Mouse (Mus musculus) ES-Bruce4 (cell line): ENCODE measurements at regions not wholly inside any gene's neighbourhood (a gene's known extent, or its start where the extent isn't known, plus 50 kb on each side); places are given as distances from the start of the nearest gene placed in this dataset.

Experiments used
- H3K27ac ChIP-seq: 2 replicates; pipeline ENCODE4 v1.5.1; 2012; ENCODE audit warnings: low read length, inconsistent platforms; ENCODE audit not compliant: insufficient read depth
- H3K27me3 ChIP-seq: 2 replicates; pipeline ENCODE4 v1.6.1; 2012; ENCODE audit warnings: mild to moderate bottlenecking, low read length, inconsistent platforms; ENCODE audit not compliant: control insufficient read depth, poor library complexity, insufficient read depth, severe bottlenecking
- H3K36me3 ChIP-seq: 2 replicates; pipeline ENCODE4 v1.6.1; 2012; ENCODE audit warnings: inconsistent platforms, mild to moderate bottlenecking, low read length, moderate library complexity; ENCODE audit not compliant: control insufficient read depth, poor library complexity, insufficient read depth, severe bottlenecking
- H3K4me1 ChIP-seq: one replicate; pipeline ENCODE4 v1.8.1; 2011; ENCODE audit warnings: low read length; ENCODE audit not compliant: control insufficient read depth, insufficient read depth
- H3K4me3 ChIP-seq: 2 replicates; pipeline ENCODE4 v1.5.1; 2011; ENCODE audit warnings: low read depth, mild to moderate bottlenecking, low read length
- H3K9ac ChIP-seq: 2 replicates; pipeline ENCODE4 v1.6.1; 2012; ENCODE audit warnings: low read depth, mild to moderate bottlenecking, inconsistent platforms; ENCODE audit not compliant: poor library complexity, severe bottlenecking
- H3K9me3 ChIP-seq: replicated peaks from 2 replicates; pipeline ENCODE4 v1.6.1; 2012; ENCODE audit warnings: mild to moderate bottlenecking, low read length, inconsistent platforms; ENCODE audit not compliant: control insufficient read depth, poor library complexity, insufficient read depth, severe bottlenecking
- CTCF ChIP-seq: IDR thresholded peaks from one replicate; pipeline ENCODE4 v1.8.1; 2011; ENCODE audit warnings: low read depth, low read length
- EP300 ChIP-seq: IDR thresholded peaks from 2 replicates; pipeline ENCODE4 v1.6.1; 2011; ENCODE audit warnings: low read depth, low read length; ENCODE audit not compliant: insufficient read depth
- POLR2A ChIP-seq: IDR thresholded peaks from one replicate; pipeline ENCODE4 v1.8.1; 2011; ENCODE audit warnings: low read length; ENCODE audit not compliant: insufficient read depth

- Histone ChIP-seq H3K4me1 (no peaks in the 10 kb centered on the region), H3K9ac (no peak overlapping the region), H3K9me3 (no peaks in the 10 kb centered on the region), H3K4me3 (no peak overlapping the region), H3K36me3 (no peaks in the 10 kb centered on the region), H3K27me3 (no peaks in the 10 kb centered on the region), H3K27ac (no peak overlapping the region)
- no peak for TF ChIP-seq EP300
- TF ChIP-seq CTCF, result no peak
- TF ChIP-seq POLR2A, result no peak
Measured at GRCm38 (mm10) chr9:9548657-9549056, 309.8 kb upstream of the Arhgap42 start.

DNA sequence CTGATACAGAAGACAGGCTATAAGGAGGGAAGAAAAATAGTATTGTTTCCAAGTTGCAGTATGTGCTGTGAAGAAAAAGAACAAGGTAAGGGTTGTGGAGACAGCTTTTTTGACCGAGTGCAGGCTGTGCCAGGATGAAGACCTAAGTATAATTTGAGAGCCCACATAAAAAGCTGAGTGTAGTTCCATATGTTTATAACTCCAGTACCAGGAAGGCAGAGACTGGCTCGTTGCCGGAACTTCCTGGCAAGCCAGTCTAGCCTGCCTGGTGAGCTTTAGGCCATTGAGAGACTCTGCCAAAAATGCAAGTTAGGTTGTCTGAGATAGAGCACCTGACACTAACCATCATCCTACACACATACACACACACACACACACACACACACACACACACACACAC, 308.7 kb upstream of the Arhgap42 start:
- TF ChIP-seq EP300 (no peak), POLR2A (no peak), CTCF (no peak)
- H3K4me1 ChIP-seq, result no peaks in the 10 kb centered on the region
- no peak overlapping the region for H3K4me3 ChIP-seq
- H3K27ac ChIP-seq, result no peak overlapping the region
- no peak overlapping the region for H3K9ac ChIP-seq
- no peaks in the 10 kb centered on the region for H3K27me3 ChIP-seq
- H3K36me3 ChIP-seq, result no peaks in the 10 kb centered on the region
- H3K9me3 ChIP-seq, result no peaks in the 10 kb centered on the region

DNA sequence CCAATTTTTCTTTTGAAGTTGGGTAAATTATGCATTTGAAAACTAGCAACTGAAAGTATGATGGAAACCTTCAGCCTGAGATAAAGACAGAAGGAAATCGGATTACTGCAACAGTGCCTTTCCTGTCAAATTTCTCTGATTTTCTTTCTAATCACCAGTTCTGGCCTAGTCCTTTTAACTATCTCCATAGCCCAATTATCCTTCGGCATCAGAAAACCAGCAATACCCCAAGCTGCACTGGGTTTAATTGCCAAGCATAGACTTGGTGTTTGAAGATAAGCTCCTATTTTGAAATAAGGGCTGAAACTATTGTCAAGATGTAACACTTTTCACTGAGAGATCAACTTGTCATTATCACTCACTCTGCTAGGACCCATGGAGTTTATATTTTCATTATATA, 308.2 kb upstream of the Arhgap42 start:
- Histone ChIP-seq H3K9ac (no peak overlapping the region), H3K9me3 (no peaks in the 10 kb centered on the region), H3K36me3 (no peaks in the 10 kb centered on the region), H3K4me1 (no peaks in the 10 kb centered on the region), H3K27me3 (no peaks in the 10 kb centered on the region), H3K27ac (no peak overlapping the region), H3K4me3 (no peak overlapping the region)
- TF ChIP-seq EP300 (no peak), CTCF (no peak), POLR2A (no peak)

DNA sequence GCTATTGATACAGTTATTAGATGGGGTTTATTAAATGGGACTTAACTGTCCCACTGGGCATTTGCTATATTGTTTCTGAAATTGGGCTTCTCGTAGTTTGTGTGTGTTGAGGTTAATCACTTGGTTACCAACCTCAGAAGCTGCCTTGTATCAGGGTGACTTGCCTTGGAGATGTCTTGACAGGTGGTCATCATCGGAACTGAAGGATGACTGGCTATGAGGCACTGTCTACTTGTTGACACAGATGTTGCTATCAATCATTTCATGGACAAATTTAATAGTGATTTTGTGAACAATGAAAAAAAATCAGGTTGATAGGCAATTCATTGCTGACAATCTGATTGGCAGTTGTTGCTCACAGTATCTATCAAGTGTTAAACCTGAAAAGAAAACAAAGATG, 261.4 kb upstream of the Arhgap42 start:
- no peaks in the 10 kb centered on the region for H3K27me3 ChIP-seq
- no peaks in the 10 kb centered on the region for H3K4me1 ChIP-seq
- H3K4me3 ChIP-seq, result no peak overlapping the region
- no peaks in the 10 kb centered on the region for H3K9me3 ChIP-seq
- no peak for TF ChIP-seq CTCF
- no peak for TF ChIP-seq EP300
- no peak for TF ChIP-seq POLR2A
- no peaks in the 10 kb centered on the region for H3K36me3 ChIP-seq
- H3K27ac ChIP-seq, result no peak overlapping the region
- H3K9ac ChIP-seq, result no peak overlapping the region

DNA sequence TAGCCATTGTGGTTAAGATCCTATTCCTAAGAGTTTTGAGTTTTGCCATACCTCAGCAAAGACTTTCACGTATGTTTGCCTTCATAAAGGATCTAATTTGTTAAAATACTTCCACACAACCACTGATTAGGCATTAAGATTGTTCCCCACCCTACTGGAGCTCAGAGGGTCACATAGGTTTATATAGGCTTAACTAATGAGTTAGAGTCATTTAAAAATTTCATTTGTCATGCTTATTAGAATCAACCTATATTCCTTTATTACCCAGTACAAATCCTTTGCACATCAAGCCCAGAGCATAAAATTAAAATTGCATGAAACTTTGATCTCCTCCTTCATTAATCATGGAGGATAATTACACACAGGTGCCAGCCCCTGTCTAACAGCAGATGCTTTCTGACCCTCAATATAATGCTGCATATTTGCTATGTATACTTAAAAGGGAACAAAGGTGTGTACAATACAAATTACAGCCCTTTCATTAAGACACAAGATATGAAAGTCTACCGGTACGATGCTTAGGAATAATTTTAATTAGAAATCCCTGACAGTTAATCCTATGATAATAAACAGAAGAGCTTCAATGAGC, 254.8 kb upstream of the Arhgap42 start:
- Histone ChIP-seq H3K9ac (no peak overlapping the region), H3K27me3 (no peaks in the 10 kb centered on the region), H3K36me3 (no peaks in the 10 kb centered on the region), H3K4me3 (no peak overlapping the region), H3K9me3 (no peaks in the 10 kb centered on the region), H3K27ac (no peak overlapping the region), H3K4me1 (no peaks in the 10 kb centered on the region)
- no peak for TF ChIP-seq CTCF

GRCm38 (mm10) chr9:9477145-9477544, 238.2 kb upstream of the Arhgap42 start:
- Histone ChIP-seq H3K9me3 (no peaks in the 10 kb centered on the region), H3K4me3 (no peak overlapping the region), H3K9ac (no peak overlapping the region), H3K27ac (no peak overlapping the region), H3K27me3 (peaks cover 1% of the 10 kb centered on the region; the same call in 1 of the 2 replicates), H3K36me3 (no peaks in the 10 kb centered on the region), H3K4me1 (no peaks in the 10 kb centered on the region)
- TF ChIP-seq CTCF, result no peak
- no peak for TF ChIP-seq EP300
- TF ChIP-seq POLR2A, result no peak
